Mouse (Mus musculus): Measurements from ENCODE around the gene Fam135a. TPM values are rescaled to one million over a fixed set of nuclear protein-coding genes. Genes with fewer than 3 reads are reported as not detected.
"Not testable (repeated sequence)": the region's sequence is repeated elsewhere in the genome, so short reads cannot be mapped to it uniquely, and the experiment has no call there.

The Fam135a gene
- total RNA-seq, 2 experiments from 2014 or later, result 18.6 to 21.8 TPM

DNA sequence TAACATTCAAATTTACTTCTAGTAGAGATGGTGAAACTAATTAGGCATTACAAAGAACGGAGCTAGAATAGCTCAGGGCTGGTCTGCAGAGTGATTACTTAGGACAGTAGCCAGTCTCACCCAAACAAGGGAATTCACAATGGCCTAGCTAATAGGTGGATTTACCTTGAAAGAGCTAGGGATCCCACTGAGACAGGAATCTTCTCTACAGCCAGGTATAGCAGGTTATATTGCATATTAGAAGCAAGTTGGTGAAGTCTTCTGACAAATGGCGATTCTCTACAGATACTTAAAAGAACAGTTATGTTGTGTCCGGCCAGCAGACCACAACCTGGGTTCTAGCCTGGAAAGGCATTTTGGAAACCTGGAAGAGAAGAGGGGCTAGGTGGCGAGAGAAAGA, 129.0 kb downstream of the Fam135a start:
- DNase-seq (ENCODE audit: low spot score); intact Hi-C loops (cut with DNase I): not testable (repeated sequence)

DNA sequence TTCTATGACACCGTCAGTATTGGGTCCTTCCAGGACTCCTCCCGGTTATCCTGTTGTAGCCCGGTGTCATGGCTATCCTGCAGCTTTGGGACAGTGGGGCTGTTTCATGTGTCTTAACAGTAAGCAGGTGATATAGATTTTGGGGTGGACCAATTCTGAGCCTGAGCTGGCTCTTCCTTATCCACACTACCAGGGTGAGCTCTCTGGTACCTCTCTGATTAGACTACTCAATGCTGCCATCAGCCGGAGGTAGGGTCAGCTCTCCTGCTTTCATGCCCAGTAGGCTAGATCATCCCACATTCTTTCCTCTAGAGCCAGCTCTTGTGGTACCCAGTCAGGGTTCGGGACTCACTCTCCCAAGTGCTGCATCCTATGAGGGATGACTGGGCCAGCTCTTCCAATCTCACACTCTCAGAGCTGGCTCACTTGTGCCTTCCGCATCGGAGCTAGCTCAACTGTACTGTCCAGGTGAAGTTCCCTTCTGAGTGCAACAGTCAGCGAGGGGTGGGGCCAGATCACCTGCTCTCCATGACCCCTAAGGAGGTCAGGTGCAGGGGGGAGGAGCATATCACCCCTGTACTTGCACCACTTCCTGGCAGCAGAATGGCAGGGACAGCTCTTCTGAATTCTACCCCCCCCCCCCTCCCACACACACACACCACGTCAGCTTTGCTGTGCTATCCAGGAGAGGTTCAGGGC, 132.0 kb downstream of the Fam135a start:
- no peak for DNase-seq (ENCODE audit: low spot score)
- intact Hi-C loops (cut with DNase I), result no loop called here

DNA sequence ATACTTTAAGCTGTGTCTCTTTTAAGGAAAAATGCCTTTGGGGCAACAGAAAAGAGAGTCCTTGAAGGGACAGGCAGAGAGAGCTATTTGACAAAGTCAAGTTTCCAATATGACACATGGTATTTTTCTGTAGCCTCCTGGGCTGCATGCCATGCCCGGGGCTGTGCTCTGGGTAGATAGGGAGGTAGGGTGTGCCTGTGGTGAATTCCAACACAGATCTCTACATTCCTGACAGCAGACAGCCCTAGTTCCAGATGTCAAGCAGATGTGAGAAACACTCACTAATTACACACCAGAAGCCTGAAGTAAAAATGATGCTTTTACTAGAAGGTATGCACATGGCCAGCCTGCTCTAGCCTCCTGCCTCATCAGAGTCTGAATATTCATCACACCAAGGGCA, 133.9 kb downstream of the Fam135a start:
- no peak for DNase-seq (ENCODE audit: low spot score)
- intact Hi-C loops (cut with DNase I), result no loop called here

Other genes with a start within 250 kb of the Fam135a start
- gene Smap1, start 178.0 kb downstream of the Fam135a start, total RNA-seq (2021), result 10 to 100 TPM; 21.8 to 22.0 TPM
- 10 to 100 TPM; 80.8 to 90.2 TPM for gene Sdhaf4, start 94.7 kb downstream of the Fam135a start, total RNA-seq (2021)
- gene Col9a1, start 77.3 kb upstream of the Fam135a start, total RNA-seq (2021), result under 1 TPM; 0.08 to 0.29 TPM